Mouse (Mus musculus) limb, embryonic 11.5 days (tissue): ENCODE measurements around the gene Ccdc103. TPM values are rescaled to one million over a fixed set of nuclear protein-coding genes. Genes with fewer than 3 reads are reported as not detected.

ENCODE experiments used
- ATAC-seq: fragments of 200-750 bp; cut with Nextera tagmentation; 2 replicates; pipeline ENCODE4 v1.8.0; 2017; ENCODE audit warnings: low read depth; ENCODE audit not compliant: insufficient number of reproducible peaks, low FRiP score, low TSS enrichment
- DNase-seq: peaks from one replicate; pipeline ENCODE4 v3.0.0-alpha.2; 2015; ENCODE audit warnings: low spot score
- H3K27ac ChIP-seq: fragments of 300-500 bp; sonication (generic); replicated peaks from 2 replicates; pipeline ENCODE4 v1.5.1; 2014; ENCODE audit warnings: low read depth, mild to moderate bottlenecking, low read length
- H3K27me3 ChIP-seq: fragments of 300-500 bp; sonication (generic); 2 replicates; pipeline ENCODE4 v1.6.1; 2014; ENCODE audit warnings: mild to moderate bottlenecking, low read length, mixed read lengths; ENCODE audit not compliant: control insufficient read depth, insufficient read depth
- H3K36me3 ChIP-seq: fragments of 300-500 bp; sonication (generic); 2 replicates; pipeline ENCODE4 v1.6.1; 2014; ENCODE audit warnings: mild to moderate bottlenecking, low read length, moderate library complexity, mixed read lengths; ENCODE audit not compliant: control insufficient read depth, insufficient read depth
- H3K4me1 ChIP-seq: fragments of 300-500 bp; sonication (generic); 2 replicates; pipeline ENCODE4 v1.6.1; 2014; ENCODE audit warnings: low read length, mixed read lengths; ENCODE audit not compliant: control insufficient read depth, insufficient read depth
- H3K4me2 ChIP-seq: fragments of 300-500 bp; sonication (generic); 2 replicates; pipeline ENCODE4 v1.6.1; 2014; ENCODE audit warnings: low read depth, mild to moderate bottlenecking, moderate library complexity; ENCODE audit not compliant: severe bottlenecking
- H3K4me3 ChIP-seq: fragments of 300-500 bp; sonication (generic); 2 replicates; pipeline ENCODE4 v1.5.1; 2014; ENCODE audit warnings: low read depth, low read length
- H3K9ac ChIP-seq: fragments of 300-500 bp; sonication (generic); 2 replicates; pipeline ENCODE4 v1.6.1; 2014; ENCODE audit warnings: mild to moderate bottlenecking, low read length
- H3K9me3 ChIP-seq: fragments of 300-500 bp; sonication (generic); 2 replicates; pipeline ENCODE4 v1.6.1; 2016; ENCODE audit warnings: low read length; ENCODE audit not compliant: control insufficient read depth
- WGBS: fragments of 180-500 bp; shearing (Covaris S2); extraction: QIAGEN DNeasy Blood & Tissue Kit; methylation state at CpG from one replicate; pipeline ENCODE4 v1.1.7; 2014; 5-methylcytosine and 5-hydroxymethylcytosine counted together
- polyA plus RNA-seq: library from polyadenylated mRNA; unstranded; fragments of >200 nt; fragmentation: Nextera tagmentation; extraction: Ambion mirVana; gene quantifications from 2 replicates; pipeline ENCODE4 v1.2.1, GENCODE M21; 2014

Ccdc103 gene
- polyA plus RNA-seq, 1 experiment from 2014 or later, result 1.4 TPM

GRCm38 (mm10) chr11:102896641-102897040 lies 15.6 kb downstream of the Ccdc103 start:
- DNase-seq (no peak), ATAC-seq (no peak)
- Histone ChIP-seq H3K9ac (no peak overlapping the region), H3K27me3 (peaks cover 22% of the 10 kb centered on the region), H3K9me3 (no peaks in the 10 kb centered on the region), H3K4me1 (peaks cover 6% of the 10 kb centered on the region), H3K36me3 (no peaks in the 10 kb centered on the region), H3K4me3 (no peak overlapping the region), H3K4me2 (no peak overlapping the region), H3K27ac (no peak overlapping the region)
- 74% methylated on average over 20 of the region's 20 CpGs for WGBS

- H3K4me1 ChIP-seq, result peaks cover 6% of the 10 kb centered on the region
- ATAC-seq, result no peak
- H3K36me3 ChIP-seq, result no peaks in the 10 kb centered on the region
- H3K9me3 ChIP-seq, result no peaks in the 10 kb centered on the region
- H3K27me3 ChIP-seq, result peaks cover 17% of the 10 kb centered on the region
- DNase-seq, result no peak
- H3K4me3 ChIP-seq, result no peak overlapping the region
- no peak overlapping the region for H3K27ac ChIP-seq
- H3K9ac ChIP-seq, result no peak overlapping the region
- H3K4me2 ChIP-seq, result no peak overlapping the region
- 81% methylated on average over 9 of the region's 9 CpGs for WGBS
Measured at GRCm38 (mm10) chr11:102898408-102898807, 17.4 kb downstream of the Ccdc103 start.

- no peak within 1 kb of the TSS for H3K4me3 ChIP-seq
- peak; percentile 40; the same call in 1 of the 2 replicates for ATAC-seq
- H3K4me1 ChIP-seq, result 0 out of 2 replicates have a peak, but pooled peaks cover 3% of the 10 kb centered on the region
- 16% methylated on average over 7 of the region's 7 CpGs for WGBS
- H3K36me3 ChIP-seq, result peaks cover 4% of the 10 kb centered on the region; the same call in 1 of the 2 replicates
- peaks cover 5% of the 10 kb centered on the region for H3K27me3 ChIP-seq
- H3K4me2 ChIP-seq, result no peak within 1 kb of the TSS
- no peak within 1 kb of the TSS for H3K27ac ChIP-seq
- DNase-seq, result peak; percentile 92
- no peak within 1 kb of the TSS for H3K9ac ChIP-seq
- no peaks in the 10 kb centered on the region for H3K9me3 ChIP-seq
Measured at GRCm38 (mm10) chr11:102900763-102901162, 19.8 kb downstream of the Ccdc103 start, which contains the start of gene Gfap. TSS of gene Gfap (minus strand) at chr11:102900912.

GRCm38 (mm10) chr11:102901199-102901598 lies 20.2 kb downstream of the Ccdc103 start:
- Histone ChIP-seq H3K9ac (no peak overlapping the region), H3K27me3 (peaks cover under 1% of the 10 kb centered on the region), H3K27ac (no peak overlapping the region), H3K4me3 (no peak overlapping the region), H3K36me3 (peaks cover 4% of the 10 kb centered on the region; the same call in 1 of the 2 replicates), H3K4me1 (0 out of 2 replicates have a peak, but pooled peaks cover 3% of the 10 kb centered on the region), H3K4me2 (no peak overlapping the region), H3K9me3 (no peaks in the 10 kb centered on the region)
- ATAC-seq, result no peak
- no peak for DNase-seq
- 69% methylated on average over 4 of the region's 4 CpGs for WGBS

- WGBS, result 79% methylated on average over 5 of the region's 5 CpGs
- no peak for ATAC-seq
- no peak overlapping the region for H3K4me3 ChIP-seq
Measured at GRCm38 (mm10) chr11:102902107-102902506, 21.1 kb downstream of the Ccdc103 start.

GRCm38 (mm10) chr11:102903654-102904053 lies 22.6 kb downstream of the Ccdc103 start:
- Histone ChIP-seq H3K9ac (no peak overlapping the region), H3K9me3 (no peaks in the 10 kb centered on the region), H3K36me3 (peaks cover 19% of the 10 kb centered on the region), H3K4me1 (0 out of 2 replicates have a peak, but pooled peaks cover 3% of the 10 kb centered on the region), H3K27me3 (no peaks in the 10 kb centered on the region), H3K4me2 (no peak overlapping the region), H3K27ac (no peak overlapping the region), H3K4me3 (no peak overlapping the region)
- 75% methylated on average over 7 of the region's 7 CpGs for WGBS
- no peak for ATAC-seq
- no peak for DNase-seq

More at GRCm38 (mm10) chr11:102902107-102902506, 21.1 kb downstream of the Ccdc103 start:
- Histone ChIP-seq H3K9ac (no peak overlapping the region), H3K36me3 (peaks cover 6% of the 10 kb centered on the region), H3K4me1 (0 out of 2 replicates have a peak, but pooled peaks cover 3% of the 10 kb centered on the region), H3K27ac (no peak overlapping the region), H3K27me3 (no peaks in the 10 kb centered on the region), H3K9me3 (no peaks in the 10 kb centered on the region), H3K4me2 (no peak overlapping the region)
- no peak for DNase-seq

- Histone ChIP-seq H3K36me3 (peaks cover 73% of the 10 kb centered on the region), H3K27me3 (no peaks in the 10 kb centered on the region; the same call in 1 of the 2 replicates), H3K27ac (no peak overlapping the region), H3K4me1 (no peaks in the 10 kb centered on the region), H3K9me3 (no peaks in the 10 kb centered on the region), H3K9ac (no peak overlapping the region), H3K4me2 (no peak overlapping the region), H3K4me3 (no peak overlapping the region)
- DNase-seq (no peak), ATAC-seq (no peak)
- 83% methylated on average over 7 of the region's 7 CpGs for WGBS
Measured at GRCm38 (mm10) chr11:102911376-102911775, 30.4 kb downstream of the Ccdc103 start.

GRCm38 (mm10) chr11:102915380-102915779 lies 34.4 kb downstream of the Ccdc103 start:
- Histone ChIP-seq H3K4me2 (no peak overlapping the region), H3K27me3 (no peaks in the 10 kb centered on the region; the same call in 1 of the 2 replicates), H3K9me3 (no peaks in the 10 kb centered on the region), H3K36me3 (peaks cover 45% of the 10 kb centered on the region), H3K9ac (no peak overlapping the region), H3K4me3 (no peak overlapping the region), H3K4me1 (no peaks in the 10 kb centered on the region), H3K27ac (no peak overlapping the region)
- ATAC-seq, result no peak
- 90% methylated on average over 9 of the region's 9 CpGs for WGBS
- no peak for DNase-seq

- H3K9me3 ChIP-seq, result no peaks in the 10 kb centered on the region
- no peak for ATAC-seq
- H3K36me3 ChIP-seq, result peaks cover 34% of the 10 kb centered on the region
Measured at GRCm38 (mm10) chr11:102918077-102918476, 37.1 kb downstream of the Ccdc103 start.

More at GRCm38 (mm10) chr11:102918077-102918476, 37.1 kb downstream of the Ccdc103 start:
- Histone ChIP-seq H3K27me3 (no peaks in the 10 kb centered on the region), H3K4me2 (no peak overlapping the region), H3K9ac (no peak overlapping the region), H3K4me1 (0 out of 2 replicates have a peak, but pooled peaks cover 10% of the 10 kb centered on the region), H3K27ac (no peak overlapping the region), H3K4me3 (no peak overlapping the region)
- 90% methylated on average over 4 of the region's 4 CpGs for WGBS
- DNase-seq, result no peak
